In the genomic region with DNA sequence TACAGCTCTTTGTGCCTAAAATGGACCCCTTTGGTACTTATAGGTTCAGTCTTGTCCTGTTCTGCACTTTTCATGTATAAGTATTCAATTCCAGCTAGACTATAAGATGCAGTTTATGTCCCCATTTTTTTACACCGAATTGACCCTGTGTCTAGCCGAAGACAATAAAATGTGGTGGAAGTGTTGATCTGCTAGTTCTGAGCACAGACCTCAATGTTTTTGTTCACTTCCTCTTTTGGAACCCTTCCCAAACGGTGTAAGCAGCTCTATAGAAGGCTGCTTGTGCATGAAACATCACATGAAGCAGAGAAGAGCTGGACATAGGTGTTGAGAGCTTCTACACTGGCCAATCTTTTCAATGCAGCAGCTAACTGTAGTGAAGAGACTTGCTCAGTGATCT, we compare ENCODE assay signal across 25 mouse cellular contexts.
DNase-seq lines count a peak whose midpoint lies in the region; ATAC-seq and TF ChIP-seq lines count a peak whose summit lies in the region.
"Had no signal": no experiment of that assay in that cellular context is flagged by ENCODE, and none has a peak within 500 bp of the region (broad histone marks: within the 10 kb centered on the region; RNA-seq: fewer than 3 reads in every experiment).

No protein-coding gene starts in this region.

- H3K9ac ChIP-seq in MEL (ENCODE audit: control insufficient read depth, low read depth, low read length, poor library complexity, severe bottlenecking), result peak overlapping the region; percentile 55
- H3K9ac ChIP-seq: embryonic facial prominence, embryonic 12.5 days; embryonic facial prominence, embryonic 15.5 days; forebrain, postnatal 0 days; hindbrain, embryonic 13.5 days; intestine, embryonic 15.5 days had no signal

- ATAC-seq in granulocyte monocyte progenitor cell, adult 5-6 weeks (replicated peaks; ENCODE audit: poor library complexity, severe bottlenecking), result peak; percentile 65
- ATAC-seq in megakaryocyte progenitor cell, adult 5-6 weeks (replicated peaks; ENCODE audit: poor library complexity), result peak; percentile 54
- ATAC-seq: forebrain, embryonic 14.5 days; forebrain, postnatal 0 days; hindbrain, embryonic 16.5 days; intestine, embryonic 15.5 days; Patski had no signal

- no peaks in the 10 kb centered on the region for H3K27me3 ChIP-seq in MEL (ENCODE audit: control insufficient read depth in 1 of 2, insufficient read depth in 2 of 2, low read length in 2 of 2)
- H3K27me3 ChIP-seq: CH12.LX; embryonic facial prominence, embryonic 12.5 days; embryonic facial prominence, embryonic 15.5 days; hindbrain, embryonic 13.5 days; intestine, embryonic 15.5 days; Patski had no signal

- TF ChIP-seq EP300 in MEL (IDR thresholded peaks at IDR 0.05; ENCODE audit: low read depth in 1 of 2, low read length in 2 of 2), result peak in 1 of 2 experiments; percentile 33; a peak in 1 of 4 replicates

- peak; percentile 68 for DNase-seq in A20 (ENCODE audit: low read depth, low spot score)
- DNase-seq in MEL (ENCODE audit: low read depth, low spot score), result peak; percentile 68
- no peak for DNase-seq in urinary bladder, postnatal 4 days (ENCODE audit: low spot score in 2 of 2)
- no peak for DNase-seq in urinary bladder, adult 2 months (ENCODE audit: low spot score)
- DNase-seq in kidney, adult 18-20 months, result no peak
- DNase-seq: adrenal gland, postnatal 10 days; B cell, adult 2 months; cerebellum, adult 11 months; cerebellum, adult 2 months; cerebellum, postnatal 10 days; forebrain, postnatal 0 days; gastrocnemius, adult 2 months; gastrocnemius, postnatal 14 days; kidney, adult 11 months had no signal

- no peak for TF ChIP-seq RAD21 in MEL (IDR thresholded peaks at IDR 0.05; ENCODE audit: low read depth, low read length)

- no peaks in the 10 kb centered on the region for H3K79me2 ChIP-seq in MEL (ENCODE audit: control insufficient read depth, insufficient read depth, low read length, poor library complexity)

- H3K4me3 ChIP-seq in MEL (ENCODE audit: control insufficient read depth in 1 of 2, insufficient read depth in 1 of 2, low read depth in 2 of 2, low read length in 2 of 2), result peak overlapping the region; percentile 11 to 52; a peak in 2 of 4 replicates
- H3K4me3 ChIP-seq: embryonic facial prominence, embryonic 12.5 days; embryonic facial prominence, embryonic 15.5 days; gastrocnemius, adult 2 months; hindbrain, embryonic 10.5 days; hindbrain, embryonic 13.5 days; intestine, embryonic 15.5 days had no signal

- H3K36me3 ChIP-seq in MEL (ENCODE audit: control insufficient read depth in 1 of 2, insufficient read depth in 2 of 2, low read length in 2 of 2), result peaks cover 0 to 7% of the 10 kb centered on the region in 2 experiments; a peak in 2 of 4 replicates
- H3K36me3 ChIP-seq: embryonic facial prominence, embryonic 12.5 days; embryonic facial prominence, embryonic 15.5 days; hindbrain, embryonic 10.5 days; hindbrain, embryonic 13.5 days; intestine, embryonic 15.5 days had no signal

- TF ChIP-seq CTCF in MEL (IDR thresholded peaks at IDR 0.05 in 2 of 3, conservative IDR thresholded peaks at IDR 0.05 in 1 of 3; ENCODE audit: control insufficient read depth in 1 of 3, insufficient read depth in 1 of 3, low read depth in 2 of 3, low read length in 3 of 3, poor library complexity in 1 of 3, severe bottlenecking in 1 of 3), result no peak

- peaks cover 4 to 6% of the 10 kb centered on the region in 2 experiments; a peak in 3 of 4 replicates for H3K4me1 ChIP-seq in MEL (ENCODE audit: control insufficient read depth in 1 of 2, insufficient read depth in 2 of 2, low read length in 2 of 2)
- H3K4me1 ChIP-seq: embryonic facial prominence, embryonic 15.5 days; intestine, embryonic 15.5 days had no signal

- H3K27ac ChIP-seq in MEL (ENCODE audit: control insufficient read depth, low read depth, low read length), result no peak overlapping the region
- H3K27ac ChIP-seq: embryonic facial prominence, embryonic 12.5 days; embryonic facial prominence, embryonic 15.5 days; gastrocnemius, adult 2 months; hindbrain, embryonic 10.5 days; hindbrain, embryonic 13.5 days; intestine, embryonic 15.5 days had no signal

- H3K9me3 ChIP-seq in MEL (replicated peaks; ENCODE audit: insufficient read depth, low read length), result no peaks in the 10 kb centered on the region
- H3K9me3 ChIP-seq: embryonic facial prominence, embryonic 12.5 days; embryonic facial prominence, embryonic 15.5 days; hindbrain, embryonic 10.5 days; hindbrain, embryonic 13.5 days; intestine, embryonic 15.5 days had no signal

- no peak for TF ChIP-seq POLR2A in MEL (IDR thresholded peaks at IDR 0.05; ENCODE audit: control insufficient read depth in 1 of 2, insufficient read depth in 1 of 2, low read depth in 1 of 2, low read length in 2 of 2, poor library complexity in 1 of 2)

TF ChIP-seq in MEL, 35 proteins besides CTCF, POLR2A, EP300 and RAD21:
- TF ChIP-seq ZNF384 (IDR thresholded peaks at IDR 0.05; ENCODE audit: low read depth, low read length) (no peak), SIN3A (IDR thresholded peaks at IDR 0.05; ENCODE audit: low read length) (0 out of 2 replicates have a peak, but pooled peaks have one; percentile 27), MEF2A (IDR thresholded peaks at IDR 0.05; ENCODE audit: extremely low read depth, insufficient replicate concordance, low read depth, low read length, poor library complexity, severe bottlenecking) (no peak), CHD2 (IDR thresholded peaks at IDR 0.05; ENCODE audit: low read length) (no peak), USF2 (IDR thresholded peaks at IDR 0.05; ENCODE audit: borderline replicate concordance in 1 of 2, insufficient read depth in 1 of 2, low read depth in 1 of 2, low read length in 2 of 2) (no peak), SMC3 (IDR thresholded peaks at IDR 0.05; ENCODE audit: low read depth, low read length) (no peak), MXI1 (IDR thresholded peaks at IDR 0.05; ENCODE audit: low read depth, low read length) (peak; percentile 46; the same call in 1 of the 2 replicates), MYB (IDR thresholded peaks at IDR 0.05; ENCODE audit: low read depth, low read length) (no peak), E2F4 (IDR thresholded peaks at IDR 0.05; ENCODE audit: borderline replicate concordance, low read depth, low read length) (no peak)

Comparison
In these comparisons a context has a peak if more than half of its experiments do, and no peak if none do; other contexts are left out.
1. DNase-seq: peak in A20 (single experiment) and MEL (single experiment); none in urinary bladder, postnatal 4 days (0 of 2), urinary bladder, adult 2 months (single experiment) and kidney, adult 18-20 months (single experiment).